18 mouse cellular contexts compared by ENCODE assay signal in genomic region chr6:56806195-56806594, GRCm38 (mm10). TPM values are rescaled to one million over a fixed set of nuclear protein-coding genes. Genes with fewer than 3 reads are reported as not detected.
DNase-seq lines count a peak whose midpoint lies in the region.
"Had no signal": no experiment of that assay in that cellular context is flagged by ENCODE, and none has a peak within 500 bp of the region (broad histone marks: within the 10 kb centered on the region; RNA-seq: fewer than 3 reads in every experiment).

No protein-coding gene starts in this region.

- DNase-seq in heart, adult 11 months: peak; percentile 15
- no peak for DNase-seq in heart, adult 8-10 months (ENCODE audit: low spot score)
- peak; percentile 12 to 58 for DNase-seq in left cerebral cortex, adult 18-20 months (ENCODE audit: low spot score in 2 of 2)
- no peak for DNase-seq in left cerebral cortex, postnatal 4 days
- peak; percentile 36 to 38 for DNase-seq in left cerebral cortex, adult 9 months (ENCODE audit: low spot score in 2 of 2)
- DNase-seq in telencephalon, adult 2 months (ENCODE audit: low read depth, low spot score): peak; percentile 73
- DNase-seq in adrenal gland, postnatal 4 days (ENCODE audit: low spot score in 2 of 2): no peak
- DNase-seq: adrenal gland, adult 2 months; cerebellum, adult 18-20 months; cerebellum, postnatal 14 days; forebrain, postnatal 0 days; gastrocnemius, postnatal 14 days; heart, adult 18-20 months; kidney, adult 18-20 months; liver, embryonic 13.5 days; lung, adult 2 months; lung, postnatal 14 days; midbrain, embryonic 14.5 days had no signal

- intact Hi-C loops in left cerebral cortex, postnatal 4 days (cut with DNase I): loop anchor here (5.0 to 10.0 kb wide), 3 partner anchors 101 to 1409 kb away; partner anchors contain the start of gene Vmn1r27

RNA-seq across cellular contexts. Expression of gene Kbtbd2, which starts 8.6 kb away (rescaled TPM):
- 10 to 100 TPM; 23.4 to 36.2 (median 27.8) TPM for total RNA-seq in heart, adult 8-10 months (2022)
- total RNA-seq in left cerebral cortex, adult 18-20 months (2021): 10 to 100 TPM; 67.3 to 71.7 TPM
- total RNA-seq in left cerebral cortex, postnatal 4 days (2021): 10 to 100 TPM; 46.5 to 51.0 TPM
- 10 to 100 TPM; 47.8 to 50.0 TPM for total RNA-seq in adrenal gland, postnatal 4 days (2021)

RNA-seq across cellular contexts. Expression of gene Fkbp9, which starts 25.7 kb away (rescaled TPM):
- 10 to 100 TPM; 86.6 to 95.2 (median 88.9) TPM for total RNA-seq in heart, adult 8-10 months (2022)
- 10 to 100 TPM; 26.8 to 31.4 TPM for total RNA-seq in left cerebral cortex, adult 18-20 months (2021)
- total RNA-seq in left cerebral cortex, postnatal 4 days (2021): 10 to 100 TPM; 33.7 to 34.0 TPM
- 100 to 1,000 TPM; 108 to 112 TPM for total RNA-seq in adrenal gland, postnatal 4 days (2021)

Comparison
In these comparisons a context has a peak if more than half of its experiments do, and no peak if none do; other contexts are left out.
1. DNase-seq: peak in heart, adult 11 months (single experiment), left cerebral cortex, adult 18-20 months (2 of 2), left cerebral cortex, adult 9 months (2 of 2) and telencephalon, adult 2 months (single experiment); none in heart, adult 8-10 months (single experiment), left cerebral cortex, postnatal 4 days (single experiment) and adrenal gland, postnatal 4 days (0 of 2).